Mouse (Mus musculus): ENCODE data around the gene Hoxd9.

The Hoxd9 gene

DNA sequence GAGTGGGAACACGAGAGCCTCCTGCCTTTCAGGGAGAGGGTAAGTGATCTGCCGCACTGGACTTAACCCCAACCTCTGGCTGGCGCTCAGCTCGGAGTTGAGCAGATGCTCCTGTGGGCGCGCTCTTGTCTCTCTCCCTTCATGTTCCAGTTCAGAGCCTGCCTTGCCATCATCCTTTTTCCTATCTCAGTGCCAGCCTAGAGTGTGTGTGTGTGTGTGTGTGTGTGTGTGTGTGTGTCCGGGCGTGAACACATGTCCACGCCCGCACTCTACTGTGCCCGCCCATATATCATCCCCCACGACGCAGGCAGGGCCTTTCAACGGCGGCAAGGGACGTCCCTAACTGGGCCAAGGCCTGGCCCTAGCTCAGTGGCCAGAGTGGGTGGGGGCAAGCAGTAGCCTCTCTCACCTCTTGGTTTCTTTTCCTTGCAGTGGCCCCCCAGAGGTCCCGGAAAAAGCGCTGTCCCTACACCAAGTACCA is 14.0 kb upstream of the Hoxd9 start:
- no peak for DNase-seq (ENCODE audit: low read depth)

DNA sequence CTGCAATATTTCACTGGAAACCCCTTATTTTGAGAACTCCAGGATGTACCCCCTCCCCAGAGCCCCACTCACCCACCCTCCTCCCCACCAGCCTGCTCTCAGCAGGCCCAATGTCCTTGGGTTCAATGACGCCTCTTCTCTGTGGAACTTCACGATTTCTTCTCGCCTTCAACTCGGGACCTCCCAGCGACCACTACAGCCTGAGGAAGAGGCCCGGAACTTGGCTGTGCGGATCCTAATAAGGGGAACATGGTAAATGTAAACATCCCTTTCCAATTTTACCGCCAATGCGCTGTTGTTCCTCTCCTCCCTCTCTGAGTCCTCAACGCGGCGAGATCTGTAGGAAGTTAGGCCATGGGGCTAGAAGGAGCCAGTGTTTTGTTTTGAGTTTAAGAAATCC is 13.4 kb upstream of the Hoxd9 start:
- no peak for DNase-seq (ENCODE audit: low read depth)

DNA sequence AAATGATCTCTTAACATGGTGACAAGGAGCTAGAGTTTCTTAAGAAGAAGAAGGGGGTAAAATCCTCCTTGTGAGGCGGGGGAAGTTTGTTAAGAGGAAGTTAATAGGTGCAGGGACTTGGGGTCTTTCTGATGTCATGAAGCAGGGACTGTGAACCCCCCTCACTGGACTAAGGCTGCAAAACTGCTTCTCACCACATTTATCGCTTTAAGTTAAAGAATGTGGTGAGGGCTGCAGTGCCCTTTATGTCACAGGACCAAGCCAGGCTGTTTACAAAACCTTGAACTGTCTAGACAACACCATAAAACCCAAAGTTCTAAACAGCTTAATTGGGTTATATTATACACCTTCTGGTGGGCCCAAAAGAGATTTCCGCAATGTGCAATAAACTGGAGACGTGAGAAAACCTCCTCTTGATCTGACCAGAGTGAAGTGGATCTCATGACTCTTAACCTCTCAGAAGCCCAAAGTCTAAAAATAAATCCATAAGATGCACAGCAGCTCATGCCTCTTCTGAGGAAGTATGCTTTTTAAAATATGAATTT is 12.4 kb upstream of the Hoxd9 start:
- no peak for DNase-seq (ENCODE audit: low read depth)

DNA sequence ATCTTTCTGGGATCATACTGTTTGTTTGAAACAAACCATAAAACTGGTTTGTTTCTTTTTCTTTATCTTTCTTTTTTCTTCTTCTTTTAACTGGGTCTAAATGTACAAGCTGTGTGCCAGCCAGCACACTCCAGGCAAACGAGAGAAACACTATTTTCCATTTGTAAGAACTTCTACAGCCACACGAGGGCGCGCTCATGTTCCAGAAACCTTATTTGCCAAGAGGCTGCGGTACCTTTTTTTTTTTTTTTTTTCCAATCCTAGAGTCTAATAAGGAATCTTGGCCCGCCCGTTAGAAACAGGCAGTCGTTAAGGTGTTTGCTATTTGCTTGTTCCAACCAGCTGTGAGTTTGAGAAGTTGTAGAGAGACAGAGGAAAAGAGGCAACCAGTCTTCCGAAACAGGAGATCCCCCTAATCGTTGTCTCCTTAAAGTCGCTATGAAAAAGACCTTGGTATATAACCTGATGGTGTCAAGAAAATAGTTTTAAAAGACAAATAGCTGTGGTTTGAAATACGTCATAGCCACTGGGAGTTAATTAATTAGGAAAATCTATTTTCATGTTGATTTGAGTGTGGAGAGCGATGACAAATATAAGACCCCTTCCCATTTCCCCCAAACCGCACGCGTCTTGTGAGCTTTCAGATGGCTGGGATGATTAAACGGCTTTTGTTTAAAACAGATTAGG is 11.1 kb upstream of the Hoxd9 start:
- DNase-seq (ENCODE audit: low read depth), result peak; percentile 25

DNA sequence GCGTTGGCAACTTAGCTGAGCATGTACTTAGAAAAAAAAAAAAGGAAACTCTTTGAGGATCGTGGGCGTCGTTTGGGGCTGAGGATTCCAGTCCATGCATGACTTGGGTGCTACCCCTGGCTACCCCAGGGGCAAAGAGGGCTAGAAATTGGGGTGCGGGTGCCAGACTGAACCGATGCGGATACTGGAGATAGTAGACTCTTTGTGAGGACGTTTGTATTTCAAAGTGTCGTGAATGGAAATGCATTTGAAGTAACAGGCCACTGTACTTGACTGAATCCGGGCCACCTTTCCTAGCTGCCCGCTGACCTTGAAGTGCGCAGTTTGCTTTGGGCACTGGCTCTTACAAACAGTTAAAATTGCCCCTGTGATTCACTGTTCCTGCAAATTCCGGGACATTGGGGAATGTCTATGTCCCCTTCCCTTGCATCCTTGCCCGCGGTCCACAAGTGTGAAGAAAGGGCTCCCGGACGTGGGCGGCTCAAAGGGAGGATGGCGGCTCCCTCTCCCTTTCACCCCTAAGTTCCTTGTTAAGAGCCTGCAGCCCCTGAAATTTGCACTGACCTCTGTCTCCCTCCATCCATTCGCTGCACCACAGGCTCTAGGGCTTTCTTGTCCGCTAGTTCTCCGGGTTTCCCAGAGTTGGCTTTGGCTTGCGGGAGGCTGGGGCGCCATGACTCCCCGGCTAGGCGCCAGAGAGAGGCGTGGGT is 10.4 kb upstream of the Hoxd9 start:
- DNase-seq (ENCODE audit: low read depth), result no peak

DNA sequence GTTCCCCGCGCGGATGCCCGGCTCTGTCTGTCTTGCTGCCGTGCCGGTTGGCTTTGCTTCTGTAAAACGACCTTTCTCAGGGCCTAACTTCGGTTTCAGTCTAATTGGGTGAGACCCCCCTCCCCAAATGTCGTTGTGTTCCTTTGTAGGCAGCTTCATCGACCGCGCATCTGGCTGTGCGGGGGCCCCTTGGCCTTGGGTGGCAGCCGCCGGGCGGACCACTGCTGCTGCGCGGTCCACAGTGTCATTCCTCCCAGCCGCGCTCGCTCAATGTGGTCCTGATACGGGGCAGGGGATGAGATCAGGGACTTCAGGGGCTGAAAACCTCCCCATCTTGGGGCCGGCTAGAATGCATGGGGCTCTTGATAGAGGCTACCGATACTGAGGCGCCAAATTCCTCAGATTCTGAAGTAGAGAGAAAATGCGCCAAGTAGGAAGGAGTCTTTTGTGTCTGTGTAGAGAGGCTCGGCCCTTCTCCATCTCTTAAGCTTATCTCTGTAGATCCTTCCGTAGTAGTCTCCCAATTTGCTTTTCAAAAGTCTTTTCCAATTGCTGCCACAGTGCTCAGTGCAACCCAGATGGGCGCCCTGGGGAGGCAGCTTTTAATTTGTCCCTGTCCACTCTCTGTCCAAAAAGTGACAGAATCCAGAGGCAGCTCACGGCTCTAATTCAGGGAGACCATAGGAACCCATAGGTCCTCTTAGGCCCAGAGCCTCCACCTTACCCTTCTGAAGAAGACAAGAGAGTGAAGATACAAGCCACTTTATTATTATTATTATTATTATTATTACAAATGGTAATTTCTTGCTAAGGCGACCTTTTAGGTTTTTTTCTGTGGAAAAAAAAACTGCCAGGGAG is 9.6 kb upstream of the Hoxd9 start:
- no peak for DNase-seq (ENCODE audit: low read depth)

DNA sequence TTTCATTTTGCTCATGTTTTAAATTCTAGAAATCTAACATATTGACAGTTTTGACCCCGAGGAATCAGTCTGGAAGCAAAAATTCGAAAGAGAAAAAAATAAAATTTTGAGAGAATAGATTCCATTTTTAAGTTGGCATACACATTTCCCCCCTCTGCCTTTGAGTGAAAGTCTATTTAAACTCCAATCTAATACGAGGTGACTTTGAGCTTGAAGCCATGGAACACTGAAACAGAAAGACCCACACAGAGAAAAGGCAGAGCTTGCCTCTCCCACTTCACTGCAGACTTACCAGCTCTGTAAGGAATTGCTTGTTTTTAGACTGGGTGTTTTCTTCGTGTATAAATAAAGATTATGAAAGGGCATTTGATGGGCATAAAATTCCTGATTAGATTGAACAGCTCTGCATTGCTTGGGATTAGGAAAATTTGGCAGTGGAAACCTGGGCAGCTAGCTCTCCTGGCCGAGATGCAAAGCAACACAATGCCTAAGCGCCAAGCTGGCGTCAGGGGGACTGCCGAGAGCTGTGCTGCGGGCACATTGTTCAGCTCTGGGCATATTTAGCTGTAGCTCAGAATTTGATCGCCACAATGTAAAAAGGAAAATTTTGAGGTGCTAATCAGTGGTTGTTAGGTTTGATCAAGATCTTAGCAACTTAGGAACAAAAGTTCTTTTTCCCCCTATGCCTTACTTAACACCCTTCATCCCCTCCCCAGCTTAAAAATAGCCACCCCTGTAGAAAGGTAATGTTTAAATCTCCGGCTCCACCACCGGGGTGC is 8.5 kb upstream of the Hoxd9 start:
- no peak for DNase-seq (ENCODE audit: low read depth)

DNA sequence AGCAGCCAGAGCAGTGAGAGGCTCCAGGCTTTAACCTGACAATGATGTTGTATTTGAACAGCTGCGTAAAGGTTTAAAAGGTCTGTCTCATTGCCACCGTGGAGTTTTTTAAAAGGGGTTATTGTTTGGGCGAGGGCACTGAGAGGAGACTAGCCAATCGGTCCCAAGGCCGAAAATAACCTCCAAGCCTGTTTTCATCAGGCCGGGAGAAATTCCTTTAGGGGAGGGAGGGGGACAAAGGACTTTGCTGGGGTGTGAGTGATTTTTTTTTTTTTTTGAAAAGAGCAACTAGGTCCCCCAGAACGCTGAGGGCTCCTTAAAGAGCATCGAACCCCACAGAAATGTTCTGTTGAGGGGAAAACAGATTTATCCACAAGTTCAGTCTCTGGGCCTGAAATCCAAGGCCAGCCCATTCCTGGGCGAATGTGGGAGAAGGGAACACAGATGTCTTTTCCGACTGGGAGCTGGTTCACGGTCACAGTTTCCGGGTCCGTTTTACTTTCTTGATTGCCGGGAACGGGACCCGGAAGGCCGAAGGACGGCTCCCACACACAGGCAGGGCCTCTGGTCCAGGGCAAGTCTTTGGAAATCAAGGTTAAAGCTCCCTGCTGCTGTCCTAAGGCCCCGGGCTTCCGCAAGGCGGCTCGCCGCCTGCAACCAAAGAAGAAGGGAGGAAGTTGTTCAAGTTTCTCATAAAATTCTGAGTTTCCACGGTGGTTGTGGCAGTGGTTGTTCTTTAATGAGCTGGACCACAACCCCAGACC is 7.8 kb upstream of the Hoxd9 start:
- no peak for DNase-seq (ENCODE audit: low read depth)

DNA sequence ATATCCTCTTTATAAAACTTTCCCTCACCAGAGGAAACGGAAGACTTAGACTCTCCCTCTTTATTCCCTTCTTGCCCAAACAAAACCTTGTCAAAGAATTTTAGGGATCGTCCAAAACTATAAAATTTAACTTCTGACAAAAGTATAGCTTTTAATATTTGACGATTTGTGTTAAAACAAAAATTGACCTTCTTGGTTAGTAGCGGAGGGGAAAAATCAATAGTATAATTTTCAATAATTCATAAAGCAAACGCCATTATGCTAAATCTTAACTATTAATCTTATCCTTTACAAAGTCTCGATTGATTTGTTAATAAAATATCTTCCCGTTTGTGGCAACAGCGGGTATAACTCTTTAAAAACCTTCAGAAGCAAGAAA is 7.2 kb upstream of the Hoxd9 start:
- DNase-seq (ENCODE audit: low read depth), result no peak

DNA sequence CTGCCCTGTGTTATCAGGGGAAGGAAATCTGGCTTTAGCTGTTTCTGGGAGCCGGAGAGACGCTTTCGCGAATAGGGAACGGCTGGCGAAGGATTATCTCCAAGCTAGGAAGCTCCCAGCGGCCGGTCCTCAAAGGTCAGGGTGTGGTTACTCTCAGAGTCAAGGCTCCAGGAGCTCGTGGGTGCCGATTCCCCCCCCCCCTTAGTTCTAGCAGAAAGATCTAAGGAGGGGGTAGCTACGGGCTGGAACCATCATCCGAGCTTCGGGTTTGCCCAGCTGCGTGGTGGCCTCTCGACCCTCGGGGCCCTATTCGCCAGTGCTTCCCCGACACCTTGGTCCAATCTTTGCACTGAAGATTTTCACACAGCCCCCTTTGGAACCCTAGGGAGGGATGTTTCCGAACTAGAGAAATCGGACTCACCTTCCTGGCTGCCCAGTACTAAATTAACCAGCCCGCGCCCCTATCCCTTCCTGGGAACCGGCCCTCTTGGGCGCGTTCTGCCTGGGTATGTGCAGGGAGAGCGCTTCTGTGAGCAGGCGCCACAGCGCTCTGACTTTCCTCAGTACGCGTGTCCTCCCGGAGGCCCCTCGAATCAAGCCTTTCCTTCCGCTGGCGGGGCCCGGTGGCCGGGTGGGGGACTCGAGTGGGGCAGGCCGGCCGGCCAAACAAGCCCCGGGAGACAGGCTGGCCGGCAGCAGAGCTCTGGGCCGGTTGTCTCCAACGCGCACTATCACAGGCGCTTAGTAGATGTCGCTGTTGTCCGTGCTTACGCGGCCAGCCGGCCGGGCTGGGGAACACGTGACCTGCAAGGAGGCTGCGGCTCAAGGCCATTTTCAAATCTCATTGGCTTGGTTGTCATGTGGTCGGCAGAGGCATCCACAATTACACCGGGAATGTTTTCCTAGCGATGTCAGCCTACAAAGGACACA is 6.2 kb upstream of the Hoxd9 start, which contains the start of gene Hoxd10:
TSS of gene Hoxd10 (plus strand) at position 903 of the 930 bp plus-strand sequence.
- DNase-seq (ENCODE audit: low read depth), result no peak

DNA sequence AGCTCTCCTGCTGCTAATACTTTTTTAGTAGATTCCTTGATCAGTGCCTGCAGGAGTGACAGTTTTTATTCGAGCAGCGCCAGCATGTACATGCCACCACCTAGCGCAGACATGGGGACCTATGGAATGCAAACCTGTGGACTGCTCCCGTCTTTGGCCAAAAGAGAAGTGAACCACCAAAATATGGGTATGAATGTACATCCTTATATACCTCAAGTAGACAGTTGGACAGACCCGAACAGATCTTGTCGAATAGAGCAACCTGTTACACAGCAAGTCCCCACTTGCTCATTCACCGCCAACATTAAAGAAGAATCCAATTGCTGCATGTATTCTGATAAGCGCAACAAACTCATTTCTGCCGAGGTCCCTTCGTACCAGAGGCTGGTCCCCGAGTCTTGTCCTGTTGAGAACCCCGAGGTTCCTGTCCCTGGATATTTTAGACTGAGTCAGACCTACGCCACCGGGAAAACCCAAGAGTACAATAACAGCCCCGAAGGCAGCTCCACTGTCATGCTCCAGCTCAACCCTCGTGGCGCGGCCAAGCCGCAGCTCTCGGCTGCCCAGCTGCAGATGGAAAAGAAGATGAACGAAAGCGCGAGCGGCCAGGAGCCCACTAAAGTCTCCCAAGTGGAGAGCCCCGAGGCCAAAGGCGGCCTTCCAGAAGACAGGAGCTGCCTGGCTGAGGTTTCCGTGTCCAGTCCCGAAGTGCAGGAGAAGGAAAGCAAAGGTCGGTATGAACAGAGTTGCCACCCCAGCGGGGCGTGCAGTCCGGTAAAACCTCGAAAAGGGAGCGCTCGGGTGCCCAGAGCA is 5.3 kb upstream of the Hoxd9 start:
- DNase-seq (ENCODE audit: low read depth), result no peak

DNA sequence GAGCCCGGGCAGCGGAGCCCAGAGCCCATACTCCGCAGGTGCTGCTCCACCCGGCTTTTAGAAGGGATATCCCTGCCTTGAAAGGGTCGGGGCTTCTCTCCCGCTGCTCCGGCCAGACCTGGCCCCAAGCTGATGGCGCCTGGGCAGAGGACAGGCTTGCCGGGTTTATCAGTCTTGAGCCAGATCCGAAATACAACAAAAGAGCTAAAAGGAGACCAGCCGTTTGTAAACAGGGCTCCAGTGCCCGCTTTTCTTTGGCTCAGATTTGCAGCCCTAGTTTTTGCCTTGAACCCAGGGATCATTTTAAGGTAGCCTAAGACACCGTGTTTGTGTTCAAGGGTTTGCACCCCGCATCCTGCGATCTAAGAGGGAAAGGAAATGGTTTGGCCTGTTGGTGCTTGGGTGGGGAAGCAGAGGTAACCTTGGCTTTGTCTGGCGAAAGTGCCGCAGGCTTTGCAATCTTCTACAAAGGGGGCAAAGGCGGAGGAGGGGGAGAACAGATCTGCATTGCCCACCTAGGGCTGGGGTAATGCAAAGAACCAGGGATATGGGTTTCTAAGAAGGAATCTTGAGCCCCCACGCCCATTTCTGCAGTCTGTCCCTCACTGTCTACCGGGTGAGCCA is 4.6 kb upstream of the Hoxd9 start:
- DNase-seq (ENCODE audit: low read depth), result no peak

DNA sequence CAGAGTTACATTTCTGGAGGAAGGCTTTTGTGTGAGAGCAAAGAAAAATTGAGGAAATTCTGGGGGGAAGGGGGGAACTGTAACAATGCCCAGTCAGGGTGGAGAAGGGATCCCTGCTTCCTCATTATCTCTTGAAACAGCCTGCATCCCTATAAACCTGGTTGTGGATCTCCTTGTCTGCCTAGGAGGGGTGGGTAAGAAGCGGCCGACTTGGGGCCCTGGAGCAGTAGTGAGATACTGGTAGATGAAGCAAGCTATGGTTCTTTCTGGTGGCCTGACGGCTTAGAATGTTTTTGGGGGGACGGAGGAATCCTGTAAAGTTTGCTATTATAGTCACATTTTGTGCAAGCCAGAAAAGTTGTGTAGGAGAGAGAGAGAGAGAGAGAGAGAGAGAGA is 4.1 kb upstream of the Hoxd9 start:
- DNase-seq (ENCODE audit: low read depth), result no peak

DNA sequence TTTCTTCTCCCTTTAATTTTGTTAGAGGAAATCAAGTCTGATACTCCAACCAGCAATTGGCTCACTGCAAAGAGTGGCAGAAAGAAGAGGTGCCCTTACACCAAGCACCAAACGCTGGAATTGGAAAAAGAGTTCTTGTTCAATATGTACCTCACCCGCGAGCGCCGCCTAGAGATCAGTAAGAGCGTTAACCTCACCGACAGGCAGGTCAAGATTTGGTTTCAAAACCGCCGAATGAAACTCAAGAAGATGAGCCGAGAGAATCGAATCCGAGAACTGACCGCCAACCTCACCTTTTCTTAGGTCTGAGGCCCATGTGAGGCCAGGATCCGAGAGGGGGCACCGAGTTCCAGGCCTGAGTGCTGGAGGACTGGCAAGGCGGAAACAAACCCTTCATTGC is 3.5 kb upstream of the Hoxd9 start:
- peak; percentile 21 for DNase-seq (ENCODE audit: low read depth)

DNA sequence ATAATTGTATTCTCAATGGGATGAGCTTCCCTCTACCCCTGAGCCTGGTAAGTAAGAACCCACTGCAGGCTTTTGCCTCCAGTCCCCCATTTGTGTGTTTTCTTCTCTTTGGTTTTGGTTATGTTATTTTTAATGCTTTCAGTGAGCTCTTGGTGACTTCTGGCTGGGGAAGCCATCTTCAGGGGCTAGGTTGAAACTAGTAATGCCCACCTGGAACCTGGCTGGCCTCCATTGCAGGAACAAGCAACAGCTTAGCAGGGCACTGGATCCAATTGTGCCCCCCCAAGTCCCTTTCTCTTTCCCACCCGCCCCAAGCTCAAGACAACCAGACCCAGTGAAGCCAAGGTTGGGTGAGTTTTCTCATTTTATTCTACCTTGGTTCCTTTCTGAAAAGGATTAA is 2.1 kb upstream of the Hoxd9 start:
- no peak for DNase-seq (ENCODE audit: low read depth)

DNA sequence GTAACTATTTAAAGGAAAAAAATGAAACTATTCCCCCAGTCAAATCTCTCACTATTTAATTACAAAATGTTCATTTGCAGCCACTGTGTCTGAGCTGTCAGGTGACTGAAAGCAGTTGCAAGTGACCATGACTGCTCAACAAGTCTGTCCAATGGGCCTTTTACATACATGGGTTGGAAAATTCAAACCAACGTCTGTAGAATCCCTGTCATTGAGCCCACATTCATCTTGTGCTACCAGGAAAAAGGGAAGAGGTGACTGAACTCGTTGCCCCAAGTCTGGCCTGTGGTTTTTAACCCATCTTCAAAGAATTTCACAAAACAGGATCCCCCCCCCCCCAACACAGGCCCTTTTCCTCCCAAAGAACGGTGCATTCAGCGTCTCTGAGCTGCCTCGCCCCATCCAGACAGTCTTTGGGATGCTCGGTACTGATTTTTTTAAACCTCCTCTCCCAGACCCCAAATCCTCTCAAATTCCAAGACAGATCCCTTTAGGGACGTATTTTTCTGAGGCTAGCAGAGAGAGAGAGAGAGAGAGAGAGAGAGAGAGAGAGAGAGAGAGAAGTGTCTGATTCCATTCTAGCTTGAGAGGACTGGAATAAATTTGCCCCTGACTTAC is 1.6 kb upstream of the Hoxd9 start:
- no peak for DNase-seq (ENCODE audit: low read depth)

DNA sequence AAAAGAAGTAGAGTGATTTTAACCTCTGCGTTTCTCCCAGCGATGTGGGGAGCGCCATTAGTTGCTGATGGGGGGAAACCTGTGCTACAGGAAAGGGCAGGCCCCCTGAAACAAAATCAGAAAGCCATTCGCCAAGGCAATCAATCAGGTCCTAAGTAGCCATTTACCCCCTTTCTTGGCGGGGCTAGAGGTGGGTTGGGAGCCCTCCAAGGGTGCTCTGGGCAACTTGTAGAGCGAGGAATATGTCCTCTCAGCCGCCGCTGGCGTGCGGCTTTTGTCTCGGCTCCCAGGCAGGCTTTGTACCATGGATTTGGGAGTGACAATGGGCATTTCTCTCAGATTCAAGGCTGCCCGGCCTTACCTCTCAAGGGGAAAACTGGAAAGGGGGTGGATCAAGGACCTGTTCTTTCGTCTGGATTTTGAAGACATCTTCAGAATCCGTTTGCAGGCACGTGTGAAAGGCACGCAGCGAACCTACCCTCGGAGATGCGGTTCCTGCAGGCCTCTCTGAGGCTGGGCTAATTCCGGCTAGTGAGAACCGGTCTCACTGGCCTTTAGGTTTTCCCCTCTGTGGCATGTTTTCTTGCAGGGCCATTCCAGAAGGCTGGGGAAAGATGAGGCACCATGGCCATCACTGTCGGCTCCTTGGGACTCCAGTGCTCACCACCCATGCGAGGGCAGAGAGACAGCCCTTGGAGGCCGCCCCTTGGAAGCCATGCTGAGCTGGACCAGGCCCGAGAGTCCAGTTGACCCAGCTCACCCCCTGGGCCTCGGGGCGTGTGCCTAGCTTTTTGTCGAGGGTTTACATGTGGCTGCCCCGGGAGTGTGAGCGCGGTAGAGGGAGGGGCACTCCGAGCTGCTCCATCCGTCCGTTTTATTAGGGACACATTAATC is 838 bp upstream of the Hoxd9 start:
- no peak for DNase-seq (ENCODE audit: low read depth)
